Mouse (Mus musculus) ES-E14 (cell line): ENCODE data around the gene Hspa4. TPM values are rescaled to one million over a fixed set of nuclear protein-coding genes. Genes with fewer than 3 reads are reported as not detected.
"Not testable (repeated sequence)": the region's sequence is repeated elsewhere in the genome, so short reads cannot be mapped to it uniquely, and the experiment has no call there.

Experiments used
- DNase-seq: peaks from one replicate; pipeline ENCODE4 v3.0.0-alpha.2; 2013; ENCODE audit warnings: low read depth, low spot score
- H3K27ac ChIP-seq: 2 replicates; pipeline ENCODE4 v1.5.1; 2012; ENCODE audit warnings: low read depth, mild to moderate bottlenecking, low read length, moderate library complexity, mixed read lengths; ENCODE audit not compliant: poor library complexity, insufficient read depth, severe bottlenecking
- H3K36me3 ChIP-seq: 2 replicates; pipeline ENCODE4 v1.6.1; 2012; ENCODE audit warnings: mild to moderate bottlenecking, low read length, moderate library complexity, mixed read lengths; ENCODE audit not compliant: control insufficient read depth, poor library complexity, insufficient read depth, severe bottlenecking
- H3K4me1 ChIP-seq, 2 experiments: fragments of 150-350 bp in 1 of 2; sonication (generic) in 1 of 2; 2 replicates each; pipeline ENCODE4 v1.6.1; 2012; ENCODE audit warnings: low read length in 2 of 2, mild to moderate bottlenecking in 1 of 2, mixed read lengths in 1 of 2; ENCODE audit not compliant: control insufficient read depth in 2 of 2, insufficient read depth in 2 of 2, poor library complexity in 1 of 2
- H3K4me3 ChIP-seq, 2 experiments: fragments of 150-350 bp in 1 of 2; sonication (generic) in 1 of 2; 2 replicates each; pipeline ENCODE4 v1.5.1; 2012; ENCODE audit warnings: low read length in 2 of 2, low read depth in 1 of 2, mild to moderate bottlenecking in 1 of 2, mixed read lengths in 1 of 2; ENCODE audit not compliant: insufficient read depth in 1 of 2, poor library complexity in 1 of 2, severe bottlenecking in 1 of 2
- H3K9ac ChIP-seq: 2 replicates; pipeline ENCODE4 v1.6.1; 2012; ENCODE audit warnings: low read depth, mild to moderate bottlenecking, low read length, mixed read lengths; ENCODE audit not compliant: poor library complexity, insufficient read depth, severe bottlenecking
- H3K9me3 ChIP-seq: fragments of 150-350 bp; sonication (generic); 2 replicates; pipeline ENCODE4 v1.6.1; 2012; ENCODE audit warnings: low read depth, mild to moderate bottlenecking, low read length; ENCODE audit not compliant: control insufficient read depth, insufficient read depth
- CHD2 ChIP-seq: IDR thresholded peaks from 2 replicates; pipeline ENCODE4 v1.6.1; 2014; ENCODE audit warnings: mild to moderate bottlenecking, low read depth, low read length, inconsistent platforms
- HCFC1 ChIP-seq: IDR thresholded peaks from 2 replicates; pipeline ENCODE4 v1.6.1; 2012; ENCODE audit warnings: low read length, inconsistent platforms, borderline replicate concordance; ENCODE audit not compliant: insufficient read depth
- MAFK ChIP-seq: IDR thresholded peaks from 2 replicates; pipeline ENCODE4 v1.6.1; 2014; ENCODE audit warnings: mild to moderate bottlenecking, low read depth, low read length, inconsistent platforms; ENCODE audit not compliant: insufficient read depth
- ZC3H11A ChIP-seq: IDR thresholded peaks from 2 replicates; pipeline ENCODE4 v1.6.1; 2012; ENCODE audit warnings: low read depth, mild to moderate bottlenecking, inconsistent platforms, low read length, borderline replicate concordance
- ZNF384 ChIP-seq: IDR thresholded peaks from 2 replicates; pipeline ENCODE4 v1.6.1; 2012; ENCODE audit warnings: low read depth, low read length, inconsistent platforms
- in situ Hi-C, 2 experiments: fragments of 600-800 bp; cut with MboI; formaldehyde crosslinking; loops; one replicate each; pipeline ENCODE4 v1.15.1; 2025; ENCODE audit warnings: low sequenced_read_pairs in 2 of 2, inconsistent platforms in 1 of 2; ENCODE audit not compliant: unreplicated experiment in 2 of 2
- total RNA-seq: library from RNA; depleted of rRNA; stranded (reverse); fragments of 300-350 nt; gene quantifications from 2 replicates; pipeline ENCODE4 v1.2.3, GENCODE M21; 2012

The Hspa4 gene
- total RNA-seq, 1 experiment, result 280 TPM

- H3K36me3 ChIP-seq, result peaks cover 53% of the 10 kb centered on the region
- TF ChIP-seq ZNF384, result peak; percentile 68
- H3K9me3 ChIP-seq, H3K4me3 ChIP-seq, H3K9ac ChIP-seq, H3K4me1 ChIP-seq, H3K27ac ChIP-seq, DNase-seq, in situ Hi-C loops: not testable (repeated sequence)
Observed at GRCm38 (mm10) chr11:53290187-53290586, 10.1 kb downstream of the Hspa4 start.

GRCm38 (mm10) chr11:53285885-53286284 lies 14.4 kb downstream of the Hspa4 start:
- Histone ChIP-seq H3K27ac (no peak overlapping the region), H3K36me3 (peaks cover 56% of the 10 kb centered on the region), H3K9me3 (no peaks in the 10 kb centered on the region), H3K9ac (no peak overlapping the region), H3K4me3 (no peak overlapping the region), H3K4me1 (peaks cover 1 to 5% of the 10 kb centered on the region in 2 experiments; a peak in 2 of 4 replicates)
- TF ChIP-seq CHD2 (no peak), HCFC1 (no peak), ZNF384 (no peak), ZC3H11A (no peak), MAFK (no peak)
- in situ Hi-C loops, result no loop called here
- no peak for DNase-seq

DNA sequence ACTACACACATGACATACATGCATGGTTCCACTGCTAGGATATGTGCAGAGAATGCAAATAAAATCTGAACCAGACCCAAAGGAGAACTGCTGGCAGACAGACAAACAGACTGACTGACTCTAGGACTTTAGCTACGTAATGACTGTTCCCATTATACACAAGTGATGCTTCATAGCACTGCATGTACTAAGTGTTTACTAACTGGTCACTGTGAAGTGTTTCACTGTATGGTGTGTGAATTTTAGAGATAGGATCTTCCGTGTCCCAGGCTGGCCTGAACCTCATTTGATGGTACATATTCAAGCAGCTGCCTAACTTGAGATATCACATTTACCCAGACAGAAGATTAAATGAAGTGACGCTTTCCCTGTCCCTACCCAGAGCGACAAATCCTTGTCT lies 21.8 kb downstream of the Hspa4 start:
- in situ Hi-C loops, result no loop called here
- Histone ChIP-seq H3K36me3 (peaks cover 32% of the 10 kb centered on the region), H3K9me3 (no peaks in the 10 kb centered on the region), H3K4me1 (0 out of 4 replicates have a peak, but pooled peaks cover 0 to under 1% of the 10 kb centered on the region in 2 experiments), H3K27ac (no peak overlapping the region), H3K9ac (no peak overlapping the region), H3K4me3 (no peak overlapping the region)
- TF ChIP-seq HCFC1, result no peak
- no peak for TF ChIP-seq MAFK
- TF ChIP-seq ZNF384, result no peak
- TF ChIP-seq CHD2, result no peak
- TF ChIP-seq ZC3H11A, result no peak
- no peak for DNase-seq

GRCm38 (mm10) chr11:53275358-53275757 lies 24.9 kb downstream of the Hspa4 start:
- no peaks in the 10 kb centered on the region for H3K9me3 ChIP-seq
- TF ChIP-seq HCFC1 (no peak), MAFK (no peak), CHD2 (no peak), ZNF384 (no peak), ZC3H11A (no peak)
- in situ Hi-C loops, result no loop called here
- no peak for DNase-seq
- H3K4me3 ChIP-seq, result no peak overlapping the region
- peaks cover 41% of the 10 kb centered on the region for H3K36me3 ChIP-seq
- no peak overlapping the region for H3K27ac ChIP-seq
- H3K4me1 ChIP-seq, result peaks cover 0 to 2% of the 10 kb centered on the region in 2 experiments; a peak in 1 of 4 replicates
- H3K9ac ChIP-seq, result no peak overlapping the region

DNA sequence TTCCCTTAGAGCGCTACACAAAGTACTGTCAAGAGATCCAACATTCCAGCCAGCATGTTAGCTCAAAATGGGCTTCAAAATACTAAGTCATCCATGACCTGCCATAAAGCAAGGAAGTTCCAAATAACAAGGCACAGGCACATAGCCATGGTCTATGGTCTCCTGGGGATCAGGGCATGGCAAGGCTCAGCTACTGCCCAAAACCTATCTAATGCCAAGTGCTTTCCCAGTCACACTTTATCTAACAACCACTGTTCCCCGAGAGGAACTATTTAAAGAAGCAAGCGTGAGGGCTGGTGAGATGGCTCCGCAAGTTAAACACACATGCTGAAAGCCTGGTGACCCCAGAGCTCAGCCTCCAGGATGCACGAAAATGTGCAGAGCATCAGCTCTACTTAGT lies 26.9 kb downstream of the Hspa4 start:
- Histone ChIP-seq H3K36me3 (peaks cover 53% of the 10 kb centered on the region), H3K4me1 (peaks cover 0 to 2% of the 10 kb centered on the region in 2 experiments; a peak in 1 of 4 replicates), H3K27ac (peak overlapping the region; percentile 58; the same call in 1 of the 2 replicates), H3K9me3 (no peaks in the 10 kb centered on the region), H3K9ac (no peak overlapping the region; the same call in 1 of the 2 replicates), H3K4me3 (no peak overlapping the region)
- in situ Hi-C loops, result no loop called here
- no peak for DNase-seq
- TF ChIP-seq MAFK (no peak), ZC3H11A (no peak), CHD2 (no peak), ZNF384 (no peak), HCFC1 (no peak)
